Mouse (Mus musculus) NIH3T3 (cell line): ENCODE results near the gene Brpf3.
"Not testable (repeated sequence)": the region's sequence is repeated elsewhere in the genome, so short reads cannot be mapped to it uniquely, and the experiment has no call there.

Source experiments
- DNase-seq: peaks from one replicate; pipeline ENCODE4 v3.0.0-alpha.2; 2012; ENCODE audit warnings: low read depth

Brpf3 gene

GRCm38 (mm10) chr17:28799291-28800160 lies 1.4 kb upstream of the Brpf3 start:
- DNase-seq = peak; percentile 32

DNA sequence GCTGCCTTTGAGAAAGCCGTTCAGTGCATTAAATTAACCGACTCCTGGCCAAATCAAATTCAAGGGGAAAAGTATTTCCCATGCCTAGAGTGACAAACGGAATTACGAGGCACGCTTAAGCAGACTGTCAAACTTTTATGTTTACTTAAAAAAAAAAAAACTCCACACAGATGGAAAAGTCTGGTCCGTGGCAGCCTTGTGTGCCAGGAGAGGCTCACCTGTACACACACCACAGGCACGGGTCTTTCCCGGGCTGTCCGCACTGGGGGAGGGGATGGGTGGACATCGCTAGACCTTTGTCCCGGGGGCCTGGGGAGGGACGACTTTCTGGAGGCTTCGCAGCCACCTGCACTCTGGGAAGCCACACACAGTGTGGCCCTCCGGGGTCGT lies 614 bp upstream of the Brpf3 start:
- peak; percentile 20 for DNase-seq

DNA sequence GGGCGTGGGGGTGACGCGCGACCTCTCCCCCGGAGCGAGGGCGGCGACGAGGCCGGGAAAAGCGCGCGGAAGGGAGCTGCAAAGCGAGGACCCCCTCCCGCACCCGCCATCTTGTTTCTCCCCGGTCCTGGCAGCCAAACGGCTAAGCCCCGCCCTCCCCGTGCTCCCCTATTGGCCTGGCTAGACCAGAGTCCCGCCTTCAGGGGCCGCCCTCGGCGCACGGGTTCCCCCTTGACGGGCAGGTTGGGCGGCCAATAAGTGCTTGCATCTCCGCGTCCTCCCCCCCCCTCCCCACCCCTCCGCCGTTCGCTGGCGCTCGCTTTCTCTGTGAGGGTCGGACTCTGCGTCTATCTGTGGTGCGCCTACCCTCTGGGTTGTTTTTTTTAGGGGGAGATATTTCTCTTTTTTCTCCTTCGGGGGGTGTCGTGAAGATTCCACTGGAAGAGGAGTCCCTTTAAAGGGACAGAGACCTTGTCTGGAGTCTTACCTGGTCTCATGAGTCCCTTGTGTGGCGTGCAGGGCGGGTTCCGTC lies 650 bp downstream of the Brpf3 start:
- DNase-seq = peak; percentile 100

DNA sequence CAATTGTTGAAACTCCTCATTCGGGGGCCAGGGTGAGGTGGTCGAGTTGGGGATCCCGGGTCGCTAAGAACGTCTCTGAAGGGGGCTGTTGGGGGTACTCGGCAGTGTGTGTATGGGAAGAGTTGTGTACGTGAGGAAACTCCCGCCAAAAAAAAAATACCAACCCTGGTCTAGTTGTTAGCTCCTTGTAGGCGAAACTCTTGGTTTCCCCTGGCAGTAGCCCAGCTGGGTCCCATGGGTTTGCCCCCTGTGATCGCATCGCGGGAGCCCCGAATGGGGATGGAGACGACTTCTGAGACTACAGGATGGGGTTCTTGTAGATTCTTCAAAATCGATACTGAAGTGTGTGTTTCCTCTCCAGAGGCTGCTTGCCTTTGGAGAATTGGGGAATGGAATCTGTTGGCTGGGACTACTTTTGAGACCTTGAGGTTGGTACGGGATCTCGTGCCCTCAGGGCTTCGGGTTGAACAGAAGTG lies 1.2 kb downstream of the Brpf3 start:
- peak; percentile 57 for DNase-seq

DNA sequence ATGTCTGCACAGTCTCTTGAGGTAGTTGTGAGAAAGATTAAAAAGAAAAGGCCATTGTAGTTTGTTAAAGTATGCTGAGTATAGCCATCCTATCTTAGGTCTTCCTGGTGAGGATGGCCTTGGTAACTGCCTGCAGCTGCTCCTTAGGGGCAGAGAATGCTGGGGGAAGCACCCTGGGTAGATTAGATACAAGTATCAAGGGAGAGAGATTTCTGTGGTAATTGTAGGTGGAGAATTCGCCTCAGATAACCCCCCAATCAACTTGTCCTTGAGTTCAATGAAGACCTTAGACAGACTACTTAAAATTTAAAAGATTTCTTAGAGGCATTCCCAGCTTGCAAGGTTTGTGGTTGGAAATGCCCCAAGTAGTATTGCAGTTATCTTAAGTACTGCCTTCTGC lies 2.4 kb downstream of the Brpf3 start:
- no peak for DNase-seq

DNA sequence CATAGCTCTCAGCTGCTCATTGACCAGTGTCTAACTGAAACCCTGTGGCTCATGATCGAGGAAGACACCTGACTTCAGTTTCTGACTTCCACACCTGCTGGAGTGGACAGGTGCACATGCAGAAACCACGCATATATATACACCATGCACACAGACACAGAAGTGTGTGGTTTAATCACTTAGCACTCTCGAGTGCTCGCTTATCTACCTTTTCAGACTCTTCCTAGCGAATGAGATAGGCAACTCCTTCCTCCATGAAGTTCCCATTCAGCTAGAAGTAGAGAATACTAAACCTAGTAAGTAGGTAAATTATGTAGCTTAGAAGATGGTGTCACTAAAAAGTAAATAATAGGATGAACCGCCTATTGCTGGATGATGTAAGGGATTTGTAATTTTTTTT lies 4.1 kb downstream of the Brpf3 start:
- no peak for DNase-seq

DNA sequence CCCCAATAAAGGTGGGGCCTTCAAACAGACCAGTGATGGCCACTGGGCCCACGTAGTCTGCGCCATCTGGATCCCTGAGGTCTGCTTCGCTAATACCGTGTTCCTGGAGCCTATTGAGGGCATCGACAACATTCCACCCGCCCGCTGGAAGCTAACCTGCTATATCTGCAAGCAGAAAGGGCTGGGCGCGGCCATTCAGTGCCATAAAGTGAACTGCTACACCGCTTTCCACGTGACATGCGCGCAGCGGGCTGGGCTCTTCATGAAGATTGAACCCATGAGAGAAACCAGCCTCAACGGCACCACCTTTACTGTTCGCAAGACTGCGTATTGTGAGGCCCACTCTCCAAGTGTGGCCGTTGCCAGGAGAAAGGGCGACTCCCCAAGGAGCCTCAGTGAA lies 5.9 kb downstream of the Brpf3 start:
- DNase-seq = no peak

DNA sequence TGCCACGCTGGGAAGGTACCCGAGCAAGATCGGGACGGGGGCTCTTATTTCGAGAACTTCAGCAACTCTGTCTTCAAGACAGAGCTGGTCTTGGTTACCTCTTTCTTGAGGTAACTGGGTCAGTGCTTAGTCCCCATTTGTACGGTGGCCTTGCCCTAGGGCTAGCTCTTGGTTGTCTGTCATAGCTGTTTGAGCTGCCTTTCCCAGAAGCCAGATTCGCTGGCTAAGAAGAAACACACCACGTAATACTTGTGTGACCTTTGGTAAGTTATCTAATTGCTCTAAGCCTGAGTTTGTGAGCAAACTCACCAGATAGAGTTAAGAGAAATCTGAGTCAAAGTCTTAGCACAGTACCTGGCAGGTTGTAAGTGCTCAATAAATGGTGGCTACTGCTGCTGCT lies 7.8 kb downstream of the Brpf3 start:
- no peak for DNase-seq

GRCm38 (mm10) chr17:28809175-28809831 lies 8.4 kb downstream of the Brpf3 start:
- DNase-seq = no peak

DNA sequence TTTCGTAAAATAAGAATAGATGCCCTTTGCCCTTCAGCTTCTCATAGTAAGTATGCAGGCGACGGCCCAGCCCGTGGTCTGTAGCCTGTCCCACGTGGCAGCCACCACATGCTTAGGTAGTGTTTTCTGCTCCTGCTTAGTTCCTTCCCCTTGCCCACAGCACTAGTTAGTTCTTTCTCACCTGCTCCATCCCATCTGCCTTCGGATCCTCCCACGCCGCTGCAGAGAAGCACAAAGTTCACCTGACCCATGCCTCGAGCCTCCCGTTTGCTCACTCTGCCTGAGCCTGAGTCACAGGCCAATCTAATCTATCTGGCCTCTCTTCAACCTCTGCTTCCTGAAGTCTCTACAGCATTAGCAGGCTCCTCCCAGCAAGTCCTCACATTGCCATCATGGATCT lies 11.5 kb downstream of the Brpf3 start:
- DNase-seq = no peak

DNA sequence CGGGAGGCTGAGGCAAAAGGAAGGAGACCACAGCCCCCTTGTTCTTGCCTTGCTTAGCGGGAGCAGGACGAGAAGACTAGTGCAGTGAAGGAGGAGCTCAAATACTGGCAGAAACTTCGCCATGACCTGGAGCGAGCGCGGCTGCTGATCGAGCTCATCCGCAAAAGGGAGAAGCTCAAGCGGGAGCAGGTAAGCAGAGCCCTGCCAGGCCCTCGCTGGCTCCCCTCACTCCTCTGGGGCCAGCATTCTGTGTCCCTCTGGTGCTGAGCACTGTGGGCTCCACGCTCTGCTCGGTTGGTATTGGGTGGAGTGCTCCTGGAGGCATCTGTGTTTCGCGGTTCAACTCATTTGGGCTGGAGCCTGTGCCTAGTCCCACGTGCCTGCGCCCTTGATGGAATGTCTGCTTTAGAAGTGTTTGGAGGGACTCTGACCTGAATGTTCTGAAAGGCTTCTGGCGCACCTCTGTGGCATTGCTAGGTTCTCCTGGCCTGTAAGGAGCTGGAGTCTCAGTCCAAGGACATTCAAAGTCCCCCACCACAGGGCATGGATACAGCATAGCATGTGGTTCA lies 13.7 kb downstream of the Brpf3 start:
- DNase-seq = no peak

- DNase-seq = no peak
These were observed 14.6 kb downstream of the Brpf3 start for GRCm38 (mm10) chr17:28815384-28816004.

DNA sequence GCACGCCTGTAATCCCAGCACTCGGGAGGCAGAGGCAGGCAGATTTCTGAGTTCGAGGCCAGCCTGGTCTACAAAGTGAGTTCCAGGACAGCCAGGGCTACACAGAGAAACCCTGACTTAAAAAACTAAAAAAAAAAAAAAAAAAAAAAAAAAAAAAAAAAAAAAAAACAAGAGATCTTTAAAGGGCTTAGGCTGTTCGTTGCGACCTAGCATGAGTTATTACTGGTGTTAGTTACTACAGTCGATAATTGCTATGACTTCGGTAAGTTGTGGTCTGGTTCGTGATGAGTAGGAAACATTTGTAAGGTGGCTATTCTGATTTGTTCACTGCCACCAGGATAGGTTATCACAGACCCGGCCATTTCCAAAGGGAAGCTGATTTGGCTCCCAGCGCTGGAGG lies 15.4 kb downstream of the Brpf3 start:
- not testable (repeated sequence) for DNase-seq

DNA sequence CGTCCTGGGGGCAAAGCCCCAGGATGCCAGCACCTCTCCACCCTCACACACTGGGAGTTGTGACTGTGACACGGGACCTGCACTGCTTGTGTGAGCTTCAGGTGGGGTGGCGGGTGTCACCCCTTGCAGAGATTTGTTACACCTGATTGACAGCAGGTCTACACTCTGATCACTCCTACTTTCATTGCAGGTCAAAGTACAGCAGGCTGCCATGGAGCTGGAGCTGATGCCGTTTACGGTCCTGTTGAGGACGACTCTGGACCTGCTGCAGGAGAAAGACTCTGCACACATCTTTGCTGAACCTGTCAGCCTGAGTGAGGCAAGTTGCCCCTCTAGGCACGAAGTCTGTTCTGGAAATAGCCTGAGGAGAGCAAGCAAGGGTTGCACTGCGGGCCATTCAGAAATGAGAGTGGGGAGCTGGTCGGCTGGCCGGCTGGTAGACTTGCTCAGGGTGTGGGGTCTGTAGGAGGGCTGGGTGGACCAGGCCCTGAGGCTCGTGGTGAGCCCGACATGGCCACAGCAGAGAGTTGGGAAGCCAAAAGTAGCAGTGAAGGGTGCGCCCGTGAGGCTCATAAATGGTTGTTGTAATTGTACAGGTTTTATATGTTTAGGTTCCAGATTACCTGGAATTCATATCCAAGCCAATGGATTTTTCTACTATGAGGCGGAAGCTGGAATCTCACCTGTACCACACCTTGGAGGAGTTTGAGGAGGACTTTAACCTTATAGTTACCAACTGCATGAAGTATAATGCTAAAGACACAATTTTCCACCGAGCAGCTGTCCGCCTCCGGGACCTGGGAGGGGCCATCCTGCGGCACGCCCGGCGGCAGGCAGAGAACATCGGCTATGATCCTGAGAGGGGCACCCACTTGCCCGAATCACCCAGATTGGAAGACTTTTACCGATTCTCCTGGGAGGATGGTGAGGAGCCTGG lies 16.3 kb downstream of the Brpf3 start:
- no peak for DNase-seq

- DNase-seq = no peak
These were observed 19.3 kb downstream of the Brpf3 start for GRCm38 (mm10) chr17:28820189-28820588.

DNA sequence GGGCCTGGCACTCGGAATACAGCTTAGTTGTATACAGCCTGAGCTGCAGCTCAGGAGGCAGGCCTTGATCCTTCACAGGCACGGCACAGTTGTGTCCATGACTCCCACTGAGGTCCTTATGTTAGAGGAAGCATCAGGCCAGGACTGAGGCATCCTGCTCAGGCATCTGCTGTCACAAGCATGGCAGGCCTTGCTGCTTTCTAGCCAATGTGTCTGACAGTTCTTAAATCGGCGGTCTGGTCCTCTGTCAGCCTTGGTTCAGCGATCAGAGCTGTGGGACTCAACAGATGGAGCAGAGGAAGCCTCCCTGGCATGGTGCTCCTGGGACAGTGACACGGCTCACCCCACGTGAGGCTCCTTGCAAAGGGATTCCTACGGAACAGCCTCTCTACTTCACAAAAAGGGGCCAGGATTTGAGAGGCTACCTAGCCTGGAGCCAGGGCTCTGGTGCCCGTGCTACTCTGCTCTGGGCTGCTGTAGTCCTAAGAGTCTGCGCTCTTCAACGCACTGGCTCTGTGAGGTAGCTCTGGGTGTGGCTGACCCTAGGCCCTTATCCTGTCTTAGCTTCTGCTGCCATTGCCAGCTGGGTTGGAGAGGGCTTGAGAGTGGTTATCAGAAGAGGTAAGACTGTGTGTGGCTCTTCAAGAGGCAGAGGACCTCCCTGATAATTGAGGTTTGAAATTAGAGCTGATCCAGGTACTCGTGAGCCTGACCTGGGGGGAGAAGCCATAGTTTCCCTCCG lies 22.3 kb downstream of the Brpf3 start:
- DNase-seq = no peak

- DNase-seq = no peak
These were observed 22.9 kb downstream of the Brpf3 start for GRCm38 (mm10) chr17:28823749-28824148.

GRCm38 (mm10) chr17:28824896-28825295 lies 24.0 kb downstream of the Brpf3 start:
- DNase-seq = no peak

GRCm38 (mm10) chr17:28825359-28826041 lies 24.6 kb downstream of the Brpf3 start:
- no peak for DNase-seq

DNA sequence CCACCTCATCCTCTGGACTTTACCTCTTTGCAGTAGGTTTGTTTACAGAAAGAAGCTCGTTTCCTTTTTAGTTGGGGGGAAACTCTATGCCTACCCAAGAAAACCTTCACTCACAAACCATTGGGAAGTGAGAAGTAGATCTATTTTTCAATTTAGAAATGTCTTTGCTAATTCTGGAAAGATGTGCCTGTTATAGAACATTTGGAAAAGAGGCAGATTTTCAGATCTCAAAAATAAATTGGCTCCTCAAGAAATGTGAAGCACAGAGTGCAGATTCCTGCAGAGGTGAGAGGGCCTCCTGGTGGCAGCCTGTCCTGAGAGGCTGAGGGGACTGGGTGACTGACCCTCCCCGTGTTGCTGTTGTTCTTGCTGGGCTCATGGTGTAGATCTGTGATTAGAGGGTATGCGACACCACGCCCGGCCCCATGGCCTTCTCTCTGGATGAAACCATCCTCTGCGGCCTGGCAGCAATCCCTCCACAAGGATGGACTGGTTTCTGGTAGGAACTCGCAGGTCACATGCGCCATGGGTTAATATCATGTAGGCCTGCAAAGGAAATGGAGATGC lies 26.9 kb downstream of the Brpf3 start:
- DNase-seq = no peak
